Mouse (Mus musculus) heart, embryonic 14.5 days (tissue): ENCODE measurements at regions not wholly inside any gene's neighbourhood (a gene's known extent, or its start where the extent isn't known, plus 50 kb on each side); places are given as distances from the start of the nearest gene placed in this dataset.
"Not testable (repeated sequence)": the region's sequence is repeated elsewhere in the genome, so short reads cannot be mapped to it uniquely, and the experiment has no call there.

ENCODE experiments used
- ATAC-seq: fragments of 200-750 bp; cut with Nextera tagmentation; 2 replicates; pipeline ENCODE4 v1.8.0; 2017; ENCODE audit warnings: low read depth, moderate TSS enrichment; ENCODE audit not compliant: insufficient number of reproducible peaks, insufficient read depth, low FRiP score
- H3K27ac ChIP-seq, 2 experiments: fragments of 200-500 bp in 1 of 2; fragments of 300-500 bp in 1 of 2; sonication (generic) in 1 of 2; replicated peaks in 1 of 2; 2 replicates each; pipeline ENCODE4 v1.5.1; 2012 to 2014; ENCODE audit warnings: low read depth in 2 of 2, low read length in 2 of 2, control low read depth in 1 of 2, mild to moderate bottlenecking in 1 of 2, mixed read lengths in 1 of 2; ENCODE audit not compliant: control insufficient read depth in 1 of 2, insufficient read depth in 1 of 2
- H3K27me3 ChIP-seq: fragments of 300-500 bp; sonication (generic); 2 replicates; pipeline ENCODE4 v1.6.1; 2014; ENCODE audit warnings: mild to moderate bottlenecking, low read length, control low read depth; ENCODE audit not compliant: control insufficient read depth, insufficient read depth
- H3K36me3 ChIP-seq: fragments of 300-500 bp; sonication (generic); 2 replicates; pipeline ENCODE4 v1.6.1; 2014; ENCODE audit warnings: mild to moderate bottlenecking, control low read depth, low read length, mixed read lengths; ENCODE audit not compliant: control insufficient read depth, insufficient read depth
- H3K4me1 ChIP-seq, 2 experiments: fragments of 200-500 bp in 1 of 2; fragments of 300-500 bp in 1 of 2; sonication (generic) in 1 of 2; 2 replicates each; pipeline ENCODE4 v1.6.1; 2012 to 2014; ENCODE audit warnings: low read length in 2 of 2, control low read depth in 1 of 2, mixed read lengths in 1 of 2; ENCODE audit not compliant: control insufficient read depth in 2 of 2, insufficient read depth in 2 of 2
- H3K4me2 ChIP-seq: fragments of 300-500 bp; sonication (generic); 2 replicates; pipeline ENCODE4 v1.6.1; 2014; ENCODE audit warnings: mild to moderate bottlenecking, low read length
- H3K4me3 ChIP-seq, 2 experiments: fragments of 200-500 bp in 1 of 2; fragments of 300-500 bp in 1 of 2; sonication (generic) in 1 of 2; 2 replicates each; pipeline ENCODE4 v1.5.1; 2012 to 2014; ENCODE audit warnings: low read length in 2 of 2, mild to moderate bottlenecking in 2 of 2, control low read depth in 1 of 2, low read depth in 1 of 2, moderate library complexity in 1 of 2; ENCODE audit not compliant: control insufficient read depth in 1 of 2, insufficient read depth in 1 of 2
- H3K9ac ChIP-seq: fragments of 300-500 bp; sonication (generic); 2 replicates; pipeline ENCODE4 v1.6.1; 2014; ENCODE audit warnings: mild to moderate bottlenecking, low read length
- H3K9me3 ChIP-seq: fragments of 300-500 bp; sonication (generic); 2 replicates; pipeline ENCODE4 v1.6.1; 2016; ENCODE audit warnings: low read length, control low read depth; ENCODE audit not compliant: control insufficient read depth
- WGBS: fragments of 180-500 bp; shearing (Covaris S2); extraction: QIAGEN DNeasy Blood & Tissue Kit; methylation state at CpG from one replicate; pipeline ENCODE4 v1.1.7; 2014; 5-methylcytosine and 5-hydroxymethylcytosine counted together

DNA sequence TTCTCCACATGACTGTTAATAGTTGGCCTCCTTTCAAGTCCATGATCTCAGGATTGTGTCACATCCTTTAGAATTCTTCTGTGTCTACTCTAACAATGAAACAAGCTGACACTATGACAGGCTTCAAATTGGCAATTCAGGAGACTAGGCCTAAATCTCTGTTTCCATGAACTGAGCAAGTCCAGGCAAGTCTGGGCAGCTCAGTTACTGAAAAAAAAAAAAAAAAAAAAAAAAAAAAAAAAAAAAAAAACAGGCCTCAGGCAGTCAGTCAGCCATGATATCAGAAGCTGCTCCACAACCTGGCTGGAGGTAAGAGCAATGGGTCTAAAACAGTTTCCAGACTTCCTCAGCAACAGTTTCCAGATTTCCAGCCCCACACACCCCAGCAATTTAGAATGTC lies 475.6 kb downstream of the Inhba start:
- no peak overlapping the region for H3K4me2 ChIP-seq
- H3K27ac ChIP-seq: no peak overlapping the region
- no peak for ATAC-seq
- H3K36me3 ChIP-seq: no peaks in the 10 kb centered on the region
- no peaks in the 10 kb centered on the region for H3K4me1 ChIP-seq
- no peak overlapping the region for H3K4me3 ChIP-seq
- H3K27me3 ChIP-seq: no peaks in the 10 kb centered on the region
- no peaks in the 10 kb centered on the region for H3K9me3 ChIP-seq
- no peak overlapping the region for H3K9ac ChIP-seq

DNA sequence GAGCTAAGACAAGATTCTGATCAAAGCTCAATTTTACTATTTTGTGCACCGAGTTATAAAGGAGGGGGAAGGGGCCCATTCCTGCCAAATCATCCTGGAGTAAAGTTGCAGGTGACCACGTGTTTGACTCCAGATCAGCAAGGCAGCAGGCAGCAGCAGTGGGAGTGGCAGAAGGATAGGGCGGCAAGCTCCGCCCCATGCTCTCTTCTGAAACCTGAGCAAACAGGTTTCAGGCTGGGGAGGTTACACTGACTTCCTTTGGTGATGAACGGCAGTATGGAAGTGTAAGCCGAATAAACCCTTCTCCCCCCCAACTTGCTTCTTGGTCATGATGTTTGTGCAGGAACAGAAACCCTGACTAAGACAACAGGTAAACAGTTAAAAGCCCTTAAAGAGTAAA lies 479.0 kb downstream of the Inhba start:
- H3K27me3 ChIP-seq, H3K9me3 ChIP-seq, H3K9ac ChIP-seq, H3K36me3 ChIP-seq, ATAC-seq, H3K27ac ChIP-seq, H3K4me3 ChIP-seq, H3K4me2 ChIP-seq, H3K4me1 ChIP-seq: not testable (repeated sequence)
- WGBS: 45% methylated on average over 6 of the region's 6 CpGs

DNA sequence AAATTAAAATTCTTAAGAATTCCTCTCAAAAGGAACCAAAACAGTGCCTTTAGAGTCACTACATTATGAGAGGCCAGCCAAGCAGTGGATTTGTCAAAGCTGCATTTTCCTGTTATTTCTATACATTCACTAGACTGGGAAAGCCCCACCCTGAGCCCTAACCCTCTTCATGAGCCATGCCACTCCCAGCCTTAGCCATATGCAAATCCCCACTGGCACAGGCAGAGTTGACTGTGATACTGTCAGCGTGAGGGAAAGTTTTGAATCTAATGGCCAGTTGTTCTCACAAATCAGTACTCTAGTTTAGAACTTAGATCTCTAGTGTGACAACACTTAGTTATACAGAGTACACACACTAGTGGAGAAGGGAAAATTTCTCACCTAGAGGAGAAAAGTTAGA lies 486.4 kb downstream of the Inhba start:
- Histone ChIP-seq H3K4me2 (no peak overlapping the region), H3K27ac (no peak overlapping the region), H3K27me3 (no peaks in the 10 kb centered on the region), H3K9ac (no peak overlapping the region), H3K4me1 (no peaks in the 10 kb centered on the region), H3K4me3 (no peak overlapping the region), H3K36me3 (no peaks in the 10 kb centered on the region), H3K9me3 (no peaks in the 10 kb centered on the region)
- 61% methylated on average over 1 of the region's 1 CpGs for WGBS
- ATAC-seq: no peak

DNA sequence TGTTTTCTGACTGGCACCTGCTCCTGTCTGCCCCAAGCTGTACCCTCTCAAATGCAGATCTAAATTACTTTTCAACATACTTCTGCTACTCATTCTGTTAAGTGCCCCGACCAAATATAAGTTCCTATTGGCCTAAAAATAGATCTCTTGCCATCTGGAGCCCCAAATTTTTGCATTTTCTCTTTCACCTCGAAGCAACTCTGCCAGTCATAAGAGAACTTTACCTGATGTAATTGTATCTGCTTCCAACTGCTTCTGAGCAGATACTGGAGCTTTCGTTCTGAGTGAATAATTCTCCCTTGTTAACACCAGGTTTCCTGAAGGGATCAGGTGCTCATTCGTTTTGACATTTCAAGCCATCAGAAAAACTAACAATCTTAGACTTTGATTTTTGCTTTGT lies 501.2 kb downstream of the Inhba start:
- H3K9ac ChIP-seq: no peak overlapping the region
- H3K27me3 ChIP-seq: no peaks in the 10 kb centered on the region
- H3K9me3 ChIP-seq: no peaks in the 10 kb centered on the region
- ATAC-seq: no peak
- no peak overlapping the region for H3K4me3 ChIP-seq
- no peak overlapping the region for H3K27ac ChIP-seq
- no peaks in the 10 kb centered on the region for H3K4me1 ChIP-seq
- WGBS: 58% methylated on average over 4 of the region's 4 CpGs
- H3K4me2 ChIP-seq: no peak overlapping the region
- H3K36me3 ChIP-seq: no peaks in the 10 kb centered on the region

DNA sequence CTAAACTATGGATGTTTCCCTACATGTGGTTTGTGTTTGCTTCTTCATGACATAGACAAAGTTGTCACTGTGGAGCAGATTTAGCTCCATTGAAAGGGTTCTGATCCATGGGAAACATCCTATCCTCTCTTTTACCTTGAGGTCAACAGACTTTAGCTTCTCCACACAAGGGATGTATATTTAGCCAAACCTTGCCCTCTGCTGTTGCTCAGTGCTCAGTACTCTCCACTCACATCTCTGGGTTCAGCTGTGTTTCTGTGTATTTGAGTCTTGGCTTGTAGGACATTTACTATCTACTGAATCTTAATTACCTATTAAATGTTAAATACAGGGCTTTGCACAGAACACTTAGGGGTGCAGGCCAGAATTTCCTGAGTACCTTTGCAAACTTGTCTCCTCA lies 503.5 kb downstream of the Inhba start:
- ATAC-seq: no peak
- Histone ChIP-seq H3K4me2 (no peak overlapping the region), H3K9ac (no peak overlapping the region), H3K9me3 (no peaks in the 10 kb centered on the region), H3K36me3 (no peaks in the 10 kb centered on the region), H3K27me3 (no peaks in the 10 kb centered on the region), H3K27ac (no peak overlapping the region), H3K4me1 (no peaks in the 10 kb centered on the region), H3K4me3 (no peak overlapping the region)

DNA sequence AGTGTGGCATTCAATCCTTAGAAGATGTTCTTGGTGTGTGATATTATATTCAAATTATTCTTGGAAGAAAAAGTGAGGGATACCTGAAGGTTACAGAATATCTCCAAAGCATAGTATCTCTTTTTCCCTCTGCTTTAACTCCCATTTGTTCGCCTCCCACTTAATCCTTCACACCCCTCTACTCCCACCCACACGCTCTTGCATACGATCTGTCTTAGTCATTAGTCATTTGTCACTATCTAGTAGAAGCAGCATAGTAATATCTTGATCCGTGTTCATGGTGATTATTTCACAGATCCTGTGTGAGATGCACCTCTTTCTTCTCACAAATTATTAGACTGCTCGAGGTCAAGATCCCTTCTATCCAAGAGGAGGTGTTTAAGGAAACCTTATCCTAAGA lies 517.4 kb downstream of the Inhba start:
- 44% methylated on average over 5 of the region's 5 CpGs for WGBS
- Histone ChIP-seq H3K4me2 (no peak overlapping the region), H3K4me3 (no peak overlapping the region), H3K9ac (no peak overlapping the region), H3K27ac (no peak overlapping the region), H3K9me3 (no peaks in the 10 kb centered on the region), H3K27me3 (no peaks in the 10 kb centered on the region), H3K36me3 (no peaks in the 10 kb centered on the region), H3K4me1 (no peaks in the 10 kb centered on the region)
- no peak for ATAC-seq

DNA sequence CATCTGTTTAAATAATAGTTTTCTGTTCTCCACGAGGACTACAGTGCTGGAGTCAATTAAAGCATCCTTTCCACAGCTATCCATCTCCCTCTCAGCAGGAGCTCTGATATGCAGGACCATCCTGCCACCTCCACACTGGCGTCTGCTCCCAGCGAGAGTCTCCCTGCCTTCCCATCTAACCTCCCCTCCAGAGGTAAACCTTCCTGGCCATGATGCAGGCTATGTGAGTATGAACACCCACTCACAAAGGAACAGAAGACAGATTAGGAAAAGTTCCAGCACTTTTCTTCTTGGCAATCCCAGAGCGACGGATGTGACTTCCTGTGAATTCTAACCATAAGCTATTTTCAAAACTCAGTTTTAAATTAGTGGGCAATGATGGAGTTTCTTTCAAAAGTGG lies 532.1 kb downstream of the Inhba start:
- no peaks in the 10 kb centered on the region for H3K36me3 ChIP-seq
- H3K27ac ChIP-seq: no peak overlapping the region
- H3K4me2 ChIP-seq: no peak overlapping the region
- WGBS: 35% methylated on average over 5 of the region's 5 CpGs
- H3K27me3 ChIP-seq: no peaks in the 10 kb centered on the region
- H3K4me3 ChIP-seq: no peak overlapping the region
- no peaks in the 10 kb centered on the region for H3K9me3 ChIP-seq
- H3K4me1 ChIP-seq: no peaks in the 10 kb centered on the region
- no peak overlapping the region for H3K9ac ChIP-seq
- no peak for ATAC-seq

DNA sequence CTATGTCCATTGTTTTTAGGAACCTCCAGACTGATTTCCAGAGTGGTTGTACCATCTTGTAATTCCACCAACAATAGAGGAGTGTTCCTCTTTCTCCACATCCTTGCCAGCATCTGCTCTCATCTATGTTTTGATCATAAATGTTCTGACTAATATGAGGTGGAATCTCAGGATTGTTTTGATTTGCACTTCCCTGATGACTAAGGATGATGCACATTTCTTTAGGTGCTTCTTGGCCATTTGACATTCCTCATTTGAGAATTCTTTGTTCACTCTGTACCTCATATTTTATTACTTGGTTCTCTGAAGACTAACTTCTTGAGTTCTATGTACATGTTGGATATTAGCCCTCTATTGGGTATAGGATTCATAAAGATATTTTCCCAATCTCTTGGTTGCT lies 538.4 kb downstream of the Inhba start:
- H3K36me3 ChIP-seq: no peaks in the 10 kb centered on the region
- no peak overlapping the region for H3K9ac ChIP-seq
- no peaks in the 10 kb centered on the region for H3K4me1 ChIP-seq
- no peaks in the 10 kb centered on the region for H3K27me3 ChIP-seq
- H3K27ac ChIP-seq: no peak overlapping the region
- H3K4me2 ChIP-seq: no peak overlapping the region
- no peak for ATAC-seq
- no peak overlapping the region for H3K4me3 ChIP-seq
- H3K9me3 ChIP-seq: no peaks in the 10 kb centered on the region
